Mouse (Mus musculus): Measurements from ENCODE around the gene Wdr20. TPM values are rescaled to one million over a fixed set of nuclear protein-coding genes. Genes with fewer than 3 reads are reported as not detected.

Wdr20 gene
- total and polyA plus RNA-seq, 3 experiments = 18.8 to 25.8 TPM; not detected in 1

Other genes with a start within 250 kb of the Wdr20 start
- gene Dync1h1, start 136.5 kb upstream of the Wdr20 start, total RNA-seq (2012; rRNA removed) = 98.2 and 101 TPM in 2 replicates
- gene Dync1h1, start 136.5 kb upstream of the Wdr20 start, polyA plus RNA-seq (2012; ENCODE audit: insufficient read depth in 1 of 2, insufficient read length in 2 of 2, low read depth in 1 of 2, low replicate concordance in 2 of 2, missing spikeins in 1 of 2) = 100 to 1,000 TPM; 157 to 230 TPM
- not detected in 2 replicates for gene 1700001K19Rik, start 55.3 kb upstream of the Wdr20 start, total RNA-seq (2012; rRNA removed)
- gene 1700001K19Rik, start 55.3 kb upstream of the Wdr20 start, polyA plus RNA-seq (2012; ENCODE audit: insufficient read depth in 1 of 2, insufficient read length in 2 of 2, low read depth in 1 of 2, low replicate concordance in 2 of 2, missing spikeins in 1 of 2) = under 1 TPM in 1 of 2 experiments, not detected in 1; 0.29 TPM
- 1,509 and 1,517 TPM in 2 replicates for gene Hsp90aa1, start 35.2 kb upstream of the Wdr20 start, total RNA-seq (2012; rRNA removed)
- 1,000 to 10,000 TPM in 1 of 2 experiments, 100 to 1,000 TPM in 1; 913 to 1,471 TPM for gene Hsp90aa1, start 35.2 kb upstream of the Wdr20 start, polyA plus RNA-seq (2012; ENCODE audit: insufficient read depth in 1 of 2, insufficient read length in 2 of 2, low read depth in 1 of 2, low replicate concordance in 2 of 2, missing spikeins in 1 of 2)
- gene Mok, start 103.0 kb downstream of the Wdr20 start, total RNA-seq (2012; rRNA removed) = 0.39 and 1.2 TPM in 2 replicates
- 1 to 10 TPM in 1 of 2 experiments, not detected in 1; 1.6 TPM for gene Mok, start 103.0 kb downstream of the Wdr20 start, polyA plus RNA-seq (2012; ENCODE audit: insufficient read depth in 1 of 2, insufficient read length in 2 of 2, low read depth in 1 of 2, low replicate concordance in 2 of 2, missing spikeins in 1 of 2)
- gene Zfp839, start 112.3 kb downstream of the Wdr20 start, total RNA-seq (2012; rRNA removed) = 2.7 and 4.2 TPM in 2 replicates
- 1 to 10 TPM in 1 of 2 experiments, not detected in 1; 5.0 TPM for gene Zfp839, start 112.3 kb downstream of the Wdr20 start, polyA plus RNA-seq (2012; ENCODE audit: insufficient read depth in 1 of 2, insufficient read length in 2 of 2, low read depth in 1 of 2, low replicate concordance in 2 of 2, missing spikeins in 1 of 2)
- 189 and 210 TPM in 2 replicates for gene Cinp, start 151.2 kb downstream of the Wdr20 start, total RNA-seq (2012; rRNA removed)
- gene Cinp, start 151.2 kb downstream of the Wdr20 start, polyA plus RNA-seq (2012; ENCODE audit: insufficient read depth in 1 of 2, insufficient read length in 2 of 2, low read depth in 1 of 2, low replicate concordance in 2 of 2, missing spikeins in 1 of 2) = 100 to 1,000 TPM in 1 of 2 experiments, not detected in 1; 162 TPM
- 5.9 and 6.0 TPM in 2 replicates for gene Tecpr2, start 151.3 kb downstream of the Wdr20 start, total RNA-seq (2012; rRNA removed)
- 1 to 10 TPM in 1 of 2 experiments, not detected in 1; 5.8 TPM for gene Tecpr2, start 151.3 kb downstream of the Wdr20 start, polyA plus RNA-seq (2012; ENCODE audit: insufficient read depth in 1 of 2, insufficient read length in 2 of 2, low read depth in 1 of 2, low replicate concordance in 2 of 2, missing spikeins in 1 of 2)
- gene Ankrd9, start 241.1 kb downstream of the Wdr20 start, total RNA-seq (2012; rRNA removed) = 17.8 and 26.0 TPM in 2 replicates
- gene Ankrd9, start 241.1 kb downstream of the Wdr20 start, polyA plus RNA-seq (2012; ENCODE audit: insufficient read depth in 1 of 2, insufficient read length in 2 of 2, low read depth in 1 of 2, low replicate concordance in 2 of 2, missing spikeins in 1 of 2) = 10 to 100 TPM in 1 of 2 experiments, not detected in 1; 13.8 TPM

Measured in MEL (cell line).